Mouse (Mus musculus) lung, embryonic 14.5 days (tissue): ENCODE measurements around the gene Vps36. TPM values are rescaled to one million over a fixed set of nuclear protein-coding genes. Genes with fewer than 3 reads are reported as not detected.

ENCODE experiments used
- ATAC-seq: fragments of 200-750 bp; cut with Nextera tagmentation; 2 replicates; pipeline ENCODE4 v1.8.0; 2017; ENCODE audit warnings: mild to moderate bottlenecking, moderate TSS enrichment, moderate library complexity; ENCODE audit not compliant: insufficient read depth
- DNase-seq: peaks from one replicate; pipeline ENCODE4 v3.0.0-alpha.2; 2015
- H3K27ac ChIP-seq: fragments of 300-500 bp; sonication (generic); 2 replicates; pipeline ENCODE4 v1.5.1; 2014; ENCODE audit warnings: low read depth, mild to moderate bottlenecking, moderate library complexity
- H3K27me3 ChIP-seq: fragments of 300-500 bp; sonication (generic); 2 replicates; pipeline ENCODE4 v1.6.1; 2014; ENCODE audit warnings: low read length, control low read depth; ENCODE audit not compliant: insufficient read depth
- H3K36me3 ChIP-seq: fragments of 300-500 bp; sonication (generic); 2 replicates; pipeline ENCODE4 v1.6.1; 2014; ENCODE audit warnings: control low read depth; ENCODE audit not compliant: insufficient read depth
- H3K4me1 ChIP-seq: fragments of 300-500 bp; sonication (generic); 2 replicates; pipeline ENCODE4 v1.6.1; 2014; ENCODE audit warnings: antibody characterized with exemption, control low read depth; ENCODE audit not compliant: insufficient read depth
- H3K4me2 ChIP-seq: fragments of 300-500 bp; sonication (generic); 2 replicates; pipeline ENCODE4 v1.6.1; 2014; ENCODE audit warnings: mild to moderate bottlenecking
- H3K4me3 ChIP-seq: fragments of 300-500 bp; sonication (generic); 2 replicates; pipeline ENCODE4 v1.5.1; 2014; ENCODE audit warnings: low read depth, low read length
- H3K9ac ChIP-seq: fragments of 300-500 bp; sonication (generic); 2 replicates; pipeline ENCODE4 v1.6.1; 2014
- H3K9me3 ChIP-seq: fragments of 300-500 bp; sonication (generic); 2 replicates; pipeline ENCODE4 v1.6.1; 2016; ENCODE audit warnings: low read depth, low read length, control low read depth
- CTCF ChIP-seq: IDR thresholded peaks from 2 replicates; pipeline ENCODE4 v1.5.1; 2016; ENCODE audit warnings: antibody characterized with exemption, low read depth
- WGBS: fragments of 180-500 bp; shearing (Covaris S2); extraction: QIAGEN DNeasy Blood & Tissue Kit; methylation state at CpG from one replicate; pipeline ENCODE4 v1.1.7; 2014; 5-methylcytosine and 5-hydroxymethylcytosine counted together
- polyA plus RNA-seq: library from polyadenylated mRNA; unstranded; fragments of >200 nt; fragmentation: Nextera tagmentation; extraction: Ambion mirVana; gene quantifications from 2 replicates; pipeline ENCODE4 v1.2.1, GENCODE M21; 2014

The Vps36 gene
- polyA plus RNA-seq, 1 experiment from 2014 or later, result 55.6 TPM

- Histone ChIP-seq H3K4me3 (no peak overlapping the region), H3K27ac (no peak overlapping the region), H3K4me1 (0 out of 2 replicates have a peak, but pooled peaks cover 2% of the 10 kb centered on the region), H3K9ac (no peak overlapping the region), H3K27me3 (no peaks in the 10 kb centered on the region), H3K36me3 (peaks cover 7% of the 10 kb centered on the region; the same call in 1 of the 2 replicates), H3K4me2 (no peak overlapping the region), H3K9me3 (no peaks in the 10 kb centered on the region)
- WGBS, result 37% methylated on average over 3 of the region's 3 CpGs
- DNase-seq, result peak; percentile 94
- TF ChIP-seq CTCF, result no peak
- peak; percentile 72 for ATAC-seq
Measured at GRCm38 (mm10) chr8:22150345-22150663, 42.3 kb upstream of the Vps36 start.

GRCm38 (mm10) chr8:22162206-22162605, 30.4 kb upstream of the Vps36 start:
- H3K4me2 ChIP-seq, result no peak overlapping the region
- H3K27me3 ChIP-seq, result no peaks in the 10 kb centered on the region
- TF ChIP-seq CTCF, result no peak
- WGBS, result 64% methylated on average over 8 of the region's 8 CpGs
- H3K9ac ChIP-seq, result no peak overlapping the region
- ATAC-seq, result no peak
- DNase-seq, result no peak
- H3K36me3 ChIP-seq, result no peaks in the 10 kb centered on the region; the same call in 1 of the 2 replicates
- H3K9me3 ChIP-seq, result no peaks in the 10 kb centered on the region
- no peak overlapping the region for H3K4me3 ChIP-seq
- no peaks in the 10 kb centered on the region for H3K4me1 ChIP-seq
- H3K27ac ChIP-seq, result no peak overlapping the region

- WGBS, result 67% methylated on average over 10 of the region's 10 CpGs
- H3K27me3 ChIP-seq, result no peaks in the 10 kb centered on the region
- H3K4me3 ChIP-seq, result no peak overlapping the region
- no peaks in the 10 kb centered on the region for H3K4me1 ChIP-seq
- H3K4me2 ChIP-seq, result no peak overlapping the region
- no peaks in the 10 kb centered on the region for H3K9me3 ChIP-seq
- no peak for TF ChIP-seq CTCF
- DNase-seq (no peak), ATAC-seq (no peak)
- peaks cover 21% of the 10 kb centered on the region for H3K36me3 ChIP-seq
- no peak overlapping the region for H3K27ac ChIP-seq
- no peak overlapping the region for H3K9ac ChIP-seq
Measured at GRCm38 (mm10) chr8:22164431-22164830, 28.2 kb upstream of the Vps36 start.

GRCm38 (mm10) chr8:22165251-22166079, 27.1 kb upstream of the Vps36 start:
- no peak for TF ChIP-seq CTCF
- DNase-seq (no peak), ATAC-seq (peak; percentile 1; the same call in 1 of the 2 replicates)
- peak overlapping the region; percentile 56 for H3K9ac ChIP-seq
- 46% methylated on average over 10 of the region's 10 CpGs for WGBS
- H3K27me3 ChIP-seq, result no peaks in the 10 kb centered on the region
- peaks cover 31% of the 10 kb centered on the region for H3K36me3 ChIP-seq
- no peaks in the 10 kb centered on the region for H3K4me1 ChIP-seq
- H3K27ac ChIP-seq, result peak overlapping the region; percentile 76; the same call in 1 of the 2 replicates
- H3K4me2 ChIP-seq, result peak overlapping the region; percentile 60
- no peaks in the 10 kb centered on the region for H3K9me3 ChIP-seq
- peak overlapping the region; percentile 53 for H3K4me3 ChIP-seq

GRCm38 (mm10) chr8:22166080-22166603, 26.5 kb upstream of the Vps36 start, which contains the start of gene Nek3:
Gene Nek3, minus strand, starts transcription at chr8:22166435.
- TF ChIP-seq CTCF, result peak; percentile 71
- peak; percentile 99 for ATAC-seq
- H3K4me3 ChIP-seq, result peak within 1 kb of the TSS; percentile 53

GRCm38 (mm10) chr8:22169167-22169566, 23.4 kb upstream of the Vps36 start:
- H3K27ac ChIP-seq, result no peak overlapping the region
- DNase-seq (no peak), ATAC-seq (no peak)
- no peaks in the 10 kb centered on the region for H3K9me3 ChIP-seq
- no peak overlapping the region for H3K4me3 ChIP-seq
- no peak overlapping the region for H3K4me2 ChIP-seq
- H3K27me3 ChIP-seq, result no peaks in the 10 kb centered on the region
- H3K36me3 ChIP-seq, result peaks cover 60% of the 10 kb centered on the region
- TF ChIP-seq CTCF, result no peak
- no peaks in the 10 kb centered on the region for H3K4me1 ChIP-seq
- WGBS, result 88% methylated on average over 5 of the region's 5 CpGs
- no peak overlapping the region for H3K9ac ChIP-seq

More at GRCm38 (mm10) chr8:22166080-22166603, 26.5 kb upstream of the Vps36 start, which contains the start of gene Nek3:
- peak; percentile 94 for DNase-seq
- Histone ChIP-seq H3K4me2 (peak within 1 kb of the TSS; percentile 60), H3K27ac (peak within 1 kb of the TSS; percentile 76), H3K27me3 (no peaks in the 10 kb centered on the region), H3K4me1 (no peaks in the 10 kb centered on the region), H3K9me3 (no peaks in the 10 kb centered on the region), H3K36me3 (peaks cover 38% of the 10 kb centered on the region), H3K9ac (peak within 1 kb of the TSS; percentile 56)
- 0% methylated on average over 35 of the region's 43 CpGs for WGBS

GRCm38 (mm10) chr8:22175966-22176365, 16.6 kb upstream of the Vps36 start:
- ATAC-seq, result no peak
- no peak overlapping the region for H3K4me2 ChIP-seq
- no peaks in the 10 kb centered on the region for H3K27me3 ChIP-seq
- H3K9ac ChIP-seq, result no peak overlapping the region
- DNase-seq, result no peak
- WGBS, result 95% methylated on average over 7 of the region's 7 CpGs
- no peaks in the 10 kb centered on the region for H3K9me3 ChIP-seq
- H3K4me3 ChIP-seq, result no peak overlapping the region
- no peaks in the 10 kb centered on the region for H3K4me1 ChIP-seq
- peaks cover 66% of the 10 kb centered on the region for H3K36me3 ChIP-seq
- TF ChIP-seq CTCF, result no peak
- no peak overlapping the region for H3K27ac ChIP-seq
